Mouse (Mus musculus): ENCODE data around the gene Ap1b1.

- TF ChIP-seq CTCF (IDR thresholded peaks at IDR 0.05; ENCODE audit: low read depth) (no peak), EP300 (optimal IDR thresholded peaks at IDR 0.05) (no peak)
Observed at GRCm38 (mm10) chr11:5032706-5033105, 46.1 kb downstream of the Ap1b1 start.
